Mouse (Mus musculus): ENCODE data around the gene A230050P20Rik.
A peak's percentile ranks its signal among the peaks of the same experiment; 100 is the strongest.

A230050P20Rik gene

GRCm38 (mm10) chr9:20894629-20895028 is 26.2 kb downstream of the A230050P20Rik start:
- no peak for DNase-seq (ENCODE audit: low spot score)

- no peak for DNase-seq (ENCODE audit: low spot score)
Measured at GRCm38 (mm10) chr9:20895382-20895781, 26.9 kb downstream of the A230050P20Rik start.

- no peak for DNase-seq (ENCODE audit: low spot score)
Measured at GRCm38 (mm10) chr9:20897736-20898510, 29.5 kb downstream of the A230050P20Rik start.

GRCm38 (mm10) chr9:20898511-20899073 is 30.1 kb downstream of the A230050P20Rik start, which contains the start of gene Eif3g:
TSS of gene Eif3g (minus strand) at chr9:20898623.
- peak; percentile 93 for DNase-seq (ENCODE audit: low spot score)

GRCm38 (mm10) chr9:20901466-20902173 is 33.2 kb downstream of the A230050P20Rik start:
- DNase-seq (ENCODE audit: low spot score): peak; percentile 72

GRCm38 (mm10) chr9:20902174-20902491 is 33.7 kb downstream of the A230050P20Rik start:
- DNase-seq (ENCODE audit: low spot score): no peak

- no peak for DNase-seq (ENCODE audit: low spot score)
Measured at GRCm38 (mm10) chr9:20909948-20910347, 41.5 kb downstream of the A230050P20Rik start.

GRCm38 (mm10) chr9:20916160-20916559 is 47.7 kb downstream of the A230050P20Rik start:
- peak; percentile 11 for DNase-seq (ENCODE audit: low spot score)

- no peak for DNase-seq (ENCODE audit: low spot score)
Measured at GRCm38 (mm10) chr9:20923258-20923657, 54.8 kb downstream of the A230050P20Rik start.

Measured in retina, embryonic 14.5 days (tissue).